Mouse (Mus musculus) embryonic facial prominence, embryonic 10.5 days (tissue): Measurements from ENCODE around the gene Cuedc1. TPM values are rescaled to one million over a fixed set of nuclear protein-coding genes. Genes with fewer than 3 reads are reported as not detected.

Experiments
- DNase-seq: peaks from one replicate; pipeline ENCODE4 v3.0.0-alpha.2; 2017; ENCODE audit warnings: low spot score
- H3K27ac ChIP-seq: fragments of 300-500 bp; sonication (generic); replicated peaks from 2 replicates; pipeline ENCODE4 v1.5.1; 2016; ENCODE audit warnings: mild to moderate bottlenecking
- H3K27me3 ChIP-seq: fragments of 300-500 bp; sonication (generic); replicated peaks from 2 replicates; pipeline ENCODE4 v1.6.1; 2016; ENCODE audit warnings: low read depth, mild to moderate bottlenecking; ENCODE audit not compliant: poor library complexity, severe bottlenecking
- H3K36me3 ChIP-seq: fragments of 300-500 bp; sonication (generic); replicated peaks from 2 replicates; pipeline ENCODE4 v1.6.1; 2016; ENCODE audit warnings: mild to moderate bottlenecking, moderate library complexity
- H3K4me1 ChIP-seq: fragments of 300-500 bp; sonication (generic); 2 replicates; pipeline ENCODE4 v1.6.1; 2016
- H3K4me3 ChIP-seq: fragments of 300-500 bp; sonication (generic); 2 replicates; pipeline ENCODE4 v1.5.1; 2016; ENCODE audit warnings: mild to moderate bottlenecking, moderate library complexity
- H3K9me3 ChIP-seq: fragments of 300-500 bp; sonication (generic); 2 replicates; pipeline ENCODE4 v1.6.1; 2016; ENCODE audit warnings: mild to moderate bottlenecking
- WGBS: fragments of 180-500 bp; shearing (Covaris S2); methylation state at CpG from one replicate; pipeline ENCODE4 v1.1.7; 2016; 5-methylcytosine and 5-hydroxymethylcytosine counted together
- polyA plus RNA-seq: library from polyadenylated mRNA; unstranded; fragments of >200 nt; fragmentation: Nextera tagmentation; extraction: Ambion mirVana; gene quantifications from 2 replicates; pipeline ENCODE4 v1.2.1, GENCODE M21; 2016

Gene Cuedc1
- polyA plus RNA-seq, 1 experiment from 2014 or later = 21.9 TPM

- H3K4me3 ChIP-seq = no peak overlapping the region
- no peak for DNase-seq
- H3K36me3 ChIP-seq = 0 out of 2 replicates have a peak, but pooled peaks cover 15% of the 10 kb centered on the region
- peaks cover 37% of the 10 kb centered on the region for H3K27me3 ChIP-seq
- WGBS = 66% methylated on average over 3 of the region's 3 CpGs
- H3K4me1 ChIP-seq = peaks cover 75% of the 10 kb centered on the region
- no peak overlapping the region for H3K27ac ChIP-seq
- H3K9me3 ChIP-seq = no peaks in the 10 kb centered on the region
These were observed 72.7 kb downstream of the Cuedc1 start for GRCm38 (mm10) chr11:88170606-88171005.

- H3K4me1 ChIP-seq = peaks cover 67% of the 10 kb centered on the region
- peaks cover 20% of the 10 kb centered on the region for H3K36me3 ChIP-seq
- H3K4me3 ChIP-seq = no peak overlapping the region
- no peaks in the 10 kb centered on the region for H3K9me3 ChIP-seq
- H3K27ac ChIP-seq = peak overlapping the region; percentile 84
- H3K27me3 ChIP-seq = peaks cover 37% of the 10 kb centered on the region
- no peak for DNase-seq
- 70% methylated on average over 15 of the region's 15 CpGs for WGBS
These were observed 74.1 kb downstream of the Cuedc1 start for GRCm38 (mm10) chr11:88171876-88172442.

GRCm38 (mm10) chr11:88172601-88173325 lies 74.9 kb downstream of the Cuedc1 start:
- H3K4me3 ChIP-seq = peak overlapping the region; percentile 37; the same call in 1 of the 2 replicates
- 23% methylated on average over 10 of the region's 10 CpGs for WGBS
- H3K9me3 ChIP-seq = no peaks in the 10 kb centered on the region
- peak; percentile 74 for DNase-seq
- peaks cover 74% of the 10 kb centered on the region for H3K4me1 ChIP-seq
- H3K27ac ChIP-seq = peak overlapping the region; percentile 84
- H3K36me3 ChIP-seq = peaks cover 28% of the 10 kb centered on the region
- H3K27me3 ChIP-seq = peaks cover 35% of the 10 kb centered on the region

- Histone ChIP-seq H3K27ac (peak overlapping the region; percentile 84), H3K4me1 (peaks cover 68% of the 10 kb centered on the region)
These were observed 75.6 kb downstream of the Cuedc1 start for GRCm38 (mm10) chr11:88173386-88174025.

GRCm38 (mm10) chr11:88180467-88180958 lies 82.7 kb downstream of the Cuedc1 start:
- 22% methylated on average over 6 of the region's 6 CpGs for WGBS
- DNase-seq = peak; percentile 57
- Histone ChIP-seq H3K27me3 (no peaks in the 10 kb centered on the region), H3K4me3 (peak overlapping the region; percentile 28), H3K4me1 (peaks cover 60% of the 10 kb centered on the region), H3K9me3 (no peaks in the 10 kb centered on the region), H3K27ac (peak overlapping the region; percentile 85), H3K36me3 (peaks cover 54% of the 10 kb centered on the region)

More at GRCm38 (mm10) chr11:88173386-88174025, 75.6 kb downstream of the Cuedc1 start:
- WGBS = 15% methylated on average over 9 of the region's 9 CpGs
- Histone ChIP-seq H3K4me3 (peak overlapping the region; percentile 37; the same call in 1 of the 2 replicates), H3K9me3 (no peaks in the 10 kb centered on the region), H3K36me3 (peaks cover 35% of the 10 kb centered on the region), H3K27me3 (peaks cover 28% of the 10 kb centered on the region)
- peak; percentile 58 for DNase-seq

GRCm38 (mm10) chr11:88180959-88181619 lies 83.2 kb downstream of the Cuedc1 start:
- Histone ChIP-seq H3K27me3 (0 out of 2 replicates have a peak, but pooled peaks cover 1% of the 10 kb centered on the region), H3K27ac (peak overlapping the region; percentile 85), H3K4me1 (peaks cover 65% of the 10 kb centered on the region), H3K9me3 (no peaks in the 10 kb centered on the region), H3K36me3 (peaks cover 50% of the 10 kb centered on the region), H3K4me3 (peak overlapping the region; percentile 28)
- DNase-seq = peak; percentile 86
- WGBS = 12% methylated on average over 16 of the region's 16 CpGs

- H3K27me3 ChIP-seq = peaks cover 14% of the 10 kb centered on the region
- 88% methylated on average over 17 of the region's 17 CpGs for WGBS
- H3K4me3 ChIP-seq = no peak overlapping the region
- no peak for DNase-seq
- H3K4me1 ChIP-seq = peaks cover 71% of the 10 kb centered on the region
- no peak overlapping the region for H3K27ac ChIP-seq
- peaks cover 31% of the 10 kb centered on the region for H3K36me3 ChIP-seq
- no peaks in the 10 kb centered on the region for H3K9me3 ChIP-seq
These were observed 86.8 kb downstream of the Cuedc1 start for GRCm38 (mm10) chr11:88184632-88185180.

GRCm38 (mm10) chr11:88186078-88186946 lies 88.5 kb downstream of the Cuedc1 start:
- DNase-seq = no peak
- 78% methylated on average over 14 of the region's 14 CpGs for WGBS
- peak overlapping the region; percentile 79 for H3K27ac ChIP-seq
- peaks cover 37% of the 10 kb centered on the region for H3K36me3 ChIP-seq
- peaks cover 28% of the 10 kb centered on the region for H3K27me3 ChIP-seq
- peaks cover 58% of the 10 kb centered on the region for H3K4me1 ChIP-seq
- H3K4me3 ChIP-seq = peak overlapping the region; percentile 44; the same call in 1 of the 2 replicates
- H3K9me3 ChIP-seq = no peaks in the 10 kb centered on the region

- peaks cover 37% of the 10 kb centered on the region for H3K36me3 ChIP-seq
- no peak for DNase-seq
- peak overlapping the region; percentile 79 for H3K27ac ChIP-seq
- H3K27me3 ChIP-seq = peaks cover 34% of the 10 kb centered on the region
- peaks cover 52% of the 10 kb centered on the region for H3K4me1 ChIP-seq
- 43% methylated on average over 2 of the region's 2 CpGs for WGBS
- H3K4me3 ChIP-seq = peak overlapping the region; percentile 44; the same call in 1 of the 2 replicates
- H3K9me3 ChIP-seq = no peaks in the 10 kb centered on the region
These were observed 89.0 kb downstream of the Cuedc1 start for GRCm38 (mm10) chr11:88186947-88187243.

GRCm38 (mm10) chr11:88187417-88188133 lies 89.7 kb downstream of the Cuedc1 start:
- Histone ChIP-seq H3K27ac (peak overlapping the region; percentile 79), H3K4me3 (peak overlapping the region; percentile 44)
- WGBS = 11% methylated on average over 25 of the region's 25 CpGs

GRCm38 (mm10) chr11:88188216-88188615 lies 90.4 kb downstream of the Cuedc1 start:
- peak overlapping the region; percentile 44 for H3K4me3 ChIP-seq
- H3K27me3 ChIP-seq = peaks cover 47% of the 10 kb centered on the region
- 48% methylated on average over 8 of the region's 8 CpGs for WGBS
- H3K9me3 ChIP-seq = no peaks in the 10 kb centered on the region
- DNase-seq = no peak
- peak overlapping the region; percentile 79 for H3K27ac ChIP-seq
- H3K36me3 ChIP-seq = peaks cover 27% of the 10 kb centered on the region
- H3K4me1 ChIP-seq = peaks cover 51% of the 10 kb centered on the region

More at GRCm38 (mm10) chr11:88187417-88188133, 89.7 kb downstream of the Cuedc1 start:
- peaks cover 41% of the 10 kb centered on the region for H3K27me3 ChIP-seq
- peak; percentile 90 for DNase-seq
- H3K9me3 ChIP-seq = no peaks in the 10 kb centered on the region
- peaks cover 33% of the 10 kb centered on the region for H3K36me3 ChIP-seq
- H3K4me1 ChIP-seq = peaks cover 50% of the 10 kb centered on the region
